Mouse (Mus musculus) urinary bladder, postnatal 36 days (tissue): ENCODE measurements around the gene Fndc7.
"Not testable (repeated sequence)": the region's sequence is repeated elsewhere in the genome, so short reads cannot be mapped to it uniquely, and the experiment has no call there.

ENCODE experiments used
- DNase-seq, 2 experiments: peaks; one replicate each; pipeline ENCODE4 v3.0.0; 2022; ENCODE audit warnings: low spot score in 2 of 2, mixed read lengths in 1 of 2

The Fndc7 gene

GRCm38 (mm10) chr3:108855864-108856263 lies 33.9 kb downstream of the Fndc7 start:
- peak; percentile 37 to 56 for DNase-seq

- DNase-seq: peak in 1 of 2 experiments; percentile 49
These were observed 34.4 kb downstream of the Fndc7 start for GRCm38 (mm10) chr3:108855371-108855770.

- DNase-seq: no peak
These were observed 36.5 kb downstream of the Fndc7 start for GRCm38 (mm10) chr3:108853266-108853665.

- DNase-seq: peak in 1 of 2 experiments; percentile 32
These were observed 37.7 kb downstream of the Fndc7 start for GRCm38 (mm10) chr3:108851996-108852697.

GRCm38 (mm10) chr3:108851554-108851953 lies 38.3 kb downstream of the Fndc7 start:
- no peak for DNase-seq

GRCm38 (mm10) chr3:108851075-108851474 lies 38.7 kb downstream of the Fndc7 start:
- DNase-seq: no peak

- DNase-seq: peak in 1 of 2 experiments; percentile 31
These were observed 39.3 kb downstream of the Fndc7 start for GRCm38 (mm10) chr3:108850506-108850905.

- no peak for DNase-seq
These were observed 43.2 kb downstream of the Fndc7 start for GRCm38 (mm10) chr3:108846616-108847015.

GRCm38 (mm10) chr3:108844521-108844920 lies 45.3 kb downstream of the Fndc7 start:
- no peak for DNase-seq

- no peak for DNase-seq
These were observed 45.8 kb downstream of the Fndc7 start for GRCm38 (mm10) chr3:108844026-108844425.

- DNase-seq: no peak
These were observed 49.1 kb downstream of the Fndc7 start for GRCm38 (mm10) chr3:108840716-108841054.

- peak; percentile 99 for DNase-seq
These were observed 49.6 kb downstream of the Fndc7 start, which contains the start of gene Stxbp3 for GRCm38 (mm10) chr3:108840000-108840715. Gene Stxbp3 (minus strand): TSS chr3:108840526.

- no peak for DNase-seq
These were observed 50.2 kb downstream of the Fndc7 start for GRCm38 (mm10) chr3:108839647-108839999.

GRCm38 (mm10) chr3:108838980-108839379 lies 50.8 kb downstream of the Fndc7 start:
- no peak for DNase-seq

- DNase-seq: no peak
These were observed 52.9 kb downstream of the Fndc7 start for GRCm38 (mm10) chr3:108836931-108837330.

GRCm38 (mm10) chr3:108833717-108834116 lies 56.1 kb downstream of the Fndc7 start:
- DNase-seq: not testable (repeated sequence)

- no peak for DNase-seq
These were observed 58.1 kb downstream of the Fndc7 start for GRCm38 (mm10) chr3:108831750-108832149.

- no peak for DNase-seq
These were observed 59.3 kb downstream of the Fndc7 start for GRCm38 (mm10) chr3:108830493-108830892.

- DNase-seq: no peak
These were observed 74.2 kb downstream of the Fndc7 start for GRCm38 (mm10) chr3:108815631-108816030.

- DNase-seq: no peak
These were observed 79.0 kb downstream of the Fndc7 start for GRCm38 (mm10) chr3:108810747-108811263.

GRCm38 (mm10) chr3:108805622-108806021 lies 84.2 kb downstream of the Fndc7 start:
- DNase-seq: no peak
